Mouse (Mus musculus): ENCODE data around the gene Cend1.
"Not testable (repeated sequence)": the region's sequence is repeated elsewhere in the genome, so short reads cannot be mapped to it uniquely, and the experiment has no call there.

Gene Cend1

GRCm38 (mm10) chr7:141446374-141446773, 17.1 kb upstream of the Cend1 start:
- intact Hi-C loops (cut with DNase I), result not testable (repeated sequence)

- intact Hi-C loops (cut with DNase I), result no loop called here
Measured at GRCm38 (mm10) chr7:141443828-141444237, 14.5 kb upstream of the Cend1 start, which contains the start of gene Pidd1. Gene Pidd1, minus strand, starts transcription at chr7:141444025.

GRCm38 (mm10) chr7:141443081-141443821, 14.0 kb upstream of the Cend1 start:
- intact Hi-C loops (cut with DNase I), result no loop called here

- intact Hi-C loops (cut with DNase I), result no loop called here
Measured at GRCm38 (mm10) chr7:141442199-141442598, 12.9 kb upstream of the Cend1 start.

- intact Hi-C loops (cut with DNase I), result no loop called here
Measured at GRCm38 (mm10) chr7:141441460-141441859, 12.2 kb upstream of the Cend1 start.

- intact Hi-C loops (cut with DNase I), result no loop called here
Measured at GRCm38 (mm10) chr7:141440613-141441012, 11.3 kb upstream of the Cend1 start.

GRCm38 (mm10) chr7:141439811-141440210, 10.5 kb upstream of the Cend1 start:
- intact Hi-C loops (cut with DNase I), result no loop called here

GRCm38 (mm10) chr7:141439140-141439679, 9.9 kb upstream of the Cend1 start:
- intact Hi-C loops (cut with DNase I), result no loop called here

GRCm38 (mm10) chr7:141438201-141438968, 9.1 kb upstream of the Cend1 start:
- intact Hi-C loops (cut with DNase I), result no loop called here

GRCm38 (mm10) chr7:141437178-141438120, 8.2 kb upstream of the Cend1 start, which contains the start of gene Slc25a22:
Gene Slc25a22, minus strand, starts transcription at chr7:141437892.
- intact Hi-C loops (cut with DNase I), result loop anchor here (1.0 kb wide), 1 partner anchor 28 kb away; no protein-coding TSS in a partner anchor

- intact Hi-C loops (cut with DNase I), result no loop called here
Measured at GRCm38 (mm10) chr7:141436523-141436892, 7.2 kb upstream of the Cend1 start.

GRCm38 (mm10) chr7:141435856-141436522, 6.7 kb upstream of the Cend1 start:
- intact Hi-C loops (cut with DNase I), result no loop called here

- intact Hi-C loops (cut with DNase I), result no loop called here
Measured at GRCm38 (mm10) chr7:141435129-141435855, 6.0 kb upstream of the Cend1 start.

GRCm38 (mm10) chr7:141434464-141434863, 5.2 kb upstream of the Cend1 start:
- intact Hi-C loops (cut with DNase I), result no loop called here

- intact Hi-C loops (cut with DNase I), result no loop called here
Measured at GRCm38 (mm10) chr7:141433517-141434400, 4.5 kb upstream of the Cend1 start.

GRCm38 (mm10) chr7:141432741-141433516, 3.6 kb upstream of the Cend1 start:
- intact Hi-C loops (cut with DNase I), result no loop called here

GRCm38 (mm10) chr7:141432186-141432611, 2.9 kb upstream of the Cend1 start:
- intact Hi-C loops (cut with DNase I), result no loop called here

Measured in adrenal gland (tissue).